25 mouse cellular contexts compared by ENCODE assay signal in genomic region chr11:60557675-60558074, GRCm38 (mm10).
"Had no signal": no experiment of that assay in that cellular context is flagged by ENCODE, and none has a peak within 500 bp of the region (broad histone marks: within the 10 kb centered on the region; RNA-seq: fewer than 3 reads in every experiment).

No protein-coding gene starts in this region.

- H3K27ac ChIP-seq: heart, embryonic 10.5 days; heart, embryonic 13.5 days; heart, embryonic 15.5 days; hindbrain, embryonic 13.5 days; hindbrain, embryonic 15.5 days; hindbrain, postnatal 0 days; layer of hippocampus, adult 2 months; left cerebral cortex, adult 2 months; limb, embryonic 10.5 days; limb, embryonic 12.5 days; liver, embryonic 13.5 days had no signal

- H3K4me2 ChIP-seq: heart, embryonic 13.5 days; heart, embryonic 15.5 days; hindbrain, embryonic 13.5 days; hindbrain, embryonic 15.5 days; limb, embryonic 12.5 days; liver, embryonic 11.5 days; liver, embryonic 13.5 days had no signal

- H3K4me1 ChIP-seq: heart, embryonic 10.5 days; heart, embryonic 15.5 days; hindbrain, embryonic 13.5 days; hindbrain, embryonic 15.5 days; limb, embryonic 10.5 days; limb, embryonic 12.5 days; liver, embryonic 13.5 days had no signal

- H3K9ac ChIP-seq: heart, embryonic 13.5 days; heart, embryonic 15.5 days; hindbrain, embryonic 13.5 days; hindbrain, embryonic 15.5 days; limb, embryonic 12.5 days; liver, embryonic 13.5 days had no signal

- DNase-seq: gastrocnemius, postnatal 14 days; gastrocnemius, postnatal 36 days; heart, adult 18-20 months; heart, postnatal 14 days; heart, postnatal 36 days; kidney, adult 11 months; kidney, adult 2 months; kidney, adult 9 months; kidney, postnatal 10 days; kidney, postnatal 25 days; kidney, postnatal 4 days; liver; liver, embryonic 13.5 days had no signal

- H3K27me3 ChIP-seq: heart, embryonic 13.5 days; heart, embryonic 15.5 days; hindbrain, embryonic 13.5 days; hindbrain, embryonic 15.5 days; limb, embryonic 12.5 days; liver, embryonic 13.5 days had no signal

- H3K9me3 ChIP-seq: heart, embryonic 10.5 days; heart, embryonic 13.5 days; heart, embryonic 15.5 days; hindbrain, embryonic 13.5 days; hindbrain, embryonic 15.5 days; limb, embryonic 10.5 days; limb, embryonic 12.5 days; liver, embryonic 13.5 days had no signal

- ATAC-seq: hindbrain, postnatal 0 days; intestine, embryonic 16.5 days had no signal

- H3K4me3 ChIP-seq: heart, embryonic 10.5 days; heart, embryonic 13.5 days; heart, embryonic 15.5 days; hindbrain, embryonic 13.5 days; hindbrain, embryonic 15.5 days; layer of hippocampus, adult 2 months; left cerebral cortex, adult 2 months; limb, embryonic 10.5 days; limb, embryonic 12.5 days; liver, embryonic 13.5 days had no signal
